Mouse (Mus musculus) urinary bladder, adult 18-20 months (tissue): Measurements from ENCODE around the gene Zfp637.
"Not testable (repeated sequence)": the region's sequence is repeated elsewhere in the genome, so short reads cannot be mapped to it uniquely, and the experiment has no call there.

ENCODE experiments used
- DNase-seq, 2 experiments: peaks; one replicate each; pipeline ENCODE4 v3.0.0; 2022; ENCODE audit warnings: low spot score in 2 of 2, mixed read lengths in 2 of 2

Gene Zfp637

DNA sequence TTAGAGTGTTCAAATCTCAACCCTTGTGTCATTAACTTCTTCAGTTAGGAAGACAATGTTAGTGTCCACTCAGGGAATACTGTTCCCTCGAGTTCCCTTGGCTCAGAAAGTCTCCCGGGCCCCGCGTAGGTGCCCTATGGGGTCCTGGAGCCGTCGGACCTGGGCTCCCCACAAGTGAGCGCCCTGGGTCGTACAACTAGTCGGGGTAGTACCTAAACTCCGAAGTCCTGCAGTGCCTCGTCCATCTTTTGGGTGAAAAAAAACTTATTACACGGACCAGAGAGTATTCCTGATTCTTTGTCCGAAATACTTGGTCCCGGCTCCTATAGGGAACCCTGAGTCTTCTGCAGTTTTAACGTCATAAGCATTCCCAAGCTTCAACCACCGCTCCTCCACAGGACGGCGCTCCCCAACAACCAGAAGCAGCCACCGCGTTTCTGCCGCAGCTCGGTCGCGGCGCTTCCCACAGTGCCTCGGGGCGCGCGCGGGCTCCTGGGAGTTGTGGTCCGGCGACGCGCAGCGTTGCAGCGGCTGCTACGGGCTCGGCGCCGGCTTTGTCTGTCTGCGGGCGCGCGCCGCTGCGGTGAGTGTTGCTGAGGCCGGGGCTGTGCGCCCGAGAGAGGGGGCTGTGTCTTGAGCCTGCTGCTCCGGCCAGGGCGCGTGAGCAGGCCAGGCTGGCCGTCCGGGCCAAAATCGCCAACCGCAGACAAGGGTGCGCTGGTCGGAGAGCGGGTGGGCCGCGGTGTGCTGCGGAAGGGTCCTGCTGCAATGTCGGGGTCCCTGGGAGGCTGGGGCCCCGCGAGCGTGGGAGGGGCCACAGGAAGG lies at the start of gene Zfp637:
Zfp637 (plus strand) TSS at position 495 of the 825 bp plus-strand sequence.
- DNase-seq = peak; percentile 81 to 87

DNA sequence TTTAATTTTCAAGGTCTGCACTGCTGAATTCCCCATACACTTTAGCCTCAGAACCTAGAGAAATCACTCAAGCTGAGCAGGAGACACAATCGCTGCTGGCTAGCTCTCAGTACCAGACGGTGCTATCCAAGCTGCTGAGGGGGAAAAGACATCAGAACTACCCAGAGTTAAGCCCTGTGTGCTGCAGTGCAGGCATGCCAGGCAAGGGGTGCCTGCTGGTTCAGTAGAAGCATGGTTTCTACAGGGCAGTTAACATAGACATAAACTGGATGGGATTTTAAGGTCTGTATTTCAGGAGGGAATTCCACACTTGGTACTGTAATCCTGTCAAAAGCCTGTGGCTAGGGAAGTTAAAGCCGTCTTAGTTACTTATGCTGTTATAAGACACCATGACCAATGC lies 45.7 kb upstream of the Zfp637 start:
- DNase-seq = no peak

DNA sequence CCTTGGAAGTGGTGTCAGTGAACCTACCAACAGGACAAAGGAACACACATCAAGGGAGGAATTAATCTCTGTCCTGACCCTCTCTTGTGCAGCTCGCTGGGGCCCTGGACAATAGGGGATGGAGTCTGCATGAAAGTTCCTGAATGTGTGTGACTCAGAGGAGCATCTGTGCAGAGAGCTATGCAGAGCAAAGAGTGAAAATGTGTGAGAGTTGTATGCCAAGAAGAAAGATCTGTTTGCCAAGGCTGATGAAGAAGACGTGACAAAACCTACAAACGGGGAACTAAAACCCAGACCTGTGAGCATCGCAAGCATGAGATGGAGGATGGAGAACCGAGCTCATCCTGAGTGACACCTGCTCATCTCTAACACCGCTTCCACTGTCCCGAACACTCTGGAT lies 40.2 kb upstream of the Zfp637 start:
- no peak for DNase-seq

DNA sequence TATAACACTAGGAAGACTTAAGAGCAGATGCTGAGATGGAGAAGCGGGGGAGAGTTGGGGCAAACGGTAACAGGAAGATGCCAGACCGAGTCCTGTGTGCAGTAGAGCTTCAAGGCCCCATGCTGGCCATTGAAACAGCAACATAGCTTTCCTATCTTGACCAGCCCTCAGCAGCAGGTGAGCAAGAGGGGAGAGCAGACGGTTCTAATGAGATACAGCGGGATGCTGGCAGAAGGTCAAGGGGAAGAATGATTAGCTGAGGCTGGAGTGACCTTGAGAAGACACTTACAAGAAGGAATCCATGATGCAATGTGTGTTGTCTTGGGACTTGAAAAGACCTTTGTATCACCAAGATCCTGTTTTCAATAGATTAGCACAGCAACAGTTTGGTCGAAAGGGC lies 39.2 kb upstream of the Zfp637 start:
- no peak for DNase-seq

GRCm38 (mm10) chr6:117807756-117808155 lies 33.2 kb upstream of the Zfp637 start:
- no peak for DNase-seq

- no peak for DNase-seq
Observed at GRCm38 (mm10) chr6:117809816-117810215, 31.2 kb upstream of the Zfp637 start.

- no peak for DNase-seq
Observed at GRCm38 (mm10) chr6:117810717-117811116, 30.3 kb upstream of the Zfp637 start.

- no peak for DNase-seq
Observed at GRCm38 (mm10) chr6:117811256-117811655, 29.7 kb upstream of the Zfp637 start.

DNA sequence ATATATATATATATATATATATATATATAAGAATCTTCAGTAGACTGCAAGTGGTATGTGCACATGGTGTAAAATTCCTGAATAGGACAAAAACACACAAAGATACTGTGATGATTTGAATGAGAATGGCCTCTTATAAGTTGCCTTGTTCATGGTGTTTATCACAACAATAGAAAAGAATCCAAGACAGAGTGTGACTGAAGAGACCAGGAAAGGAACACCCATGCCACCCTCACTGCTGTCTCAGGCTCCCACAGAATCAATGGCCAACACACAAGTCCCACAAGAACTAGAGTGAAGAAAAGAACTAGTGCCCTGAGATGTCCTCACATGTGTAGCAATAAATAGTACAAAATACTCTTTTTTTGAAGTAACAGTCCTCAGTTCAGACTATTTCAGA lies 26.3 kb upstream of the Zfp637 start:
- no peak for DNase-seq

DNA sequence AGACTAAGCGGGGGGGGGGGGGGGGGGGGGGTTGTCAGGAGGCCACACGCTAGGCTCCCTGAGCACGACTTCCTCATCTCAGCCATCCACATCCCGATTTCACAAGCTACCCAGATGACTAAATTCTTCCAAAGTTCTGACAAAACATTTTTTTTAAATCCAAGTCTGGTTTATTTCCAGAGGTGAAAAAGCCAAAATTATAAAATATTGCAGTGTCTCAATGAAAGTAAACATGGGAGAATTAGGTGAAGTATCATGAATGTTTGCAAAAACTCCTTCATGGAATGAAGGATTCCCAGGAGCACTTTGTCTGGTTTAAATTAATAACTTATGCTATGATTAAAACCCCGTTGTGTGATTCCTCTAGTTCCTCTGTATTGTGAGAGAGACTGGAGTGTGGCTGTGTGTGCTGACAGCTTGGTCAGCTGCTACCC lies 23.9 kb upstream of the Zfp637 start:
- no peak for DNase-seq

- DNase-seq = no peak
Observed at GRCm38 (mm10) chr6:117820327-117820726, 20.7 kb upstream of the Zfp637 start.

- peak; percentile 33 to 38 for DNase-seq
Observed at GRCm38 (mm10) chr6:117825369-117825768, 15.6 kb upstream of the Zfp637 start.

GRCm38 (mm10) chr6:117828273-117828672 lies 12.7 kb upstream of the Zfp637 start:
- DNase-seq = peak in 1 of 2 experiments; percentile 41

DNA sequence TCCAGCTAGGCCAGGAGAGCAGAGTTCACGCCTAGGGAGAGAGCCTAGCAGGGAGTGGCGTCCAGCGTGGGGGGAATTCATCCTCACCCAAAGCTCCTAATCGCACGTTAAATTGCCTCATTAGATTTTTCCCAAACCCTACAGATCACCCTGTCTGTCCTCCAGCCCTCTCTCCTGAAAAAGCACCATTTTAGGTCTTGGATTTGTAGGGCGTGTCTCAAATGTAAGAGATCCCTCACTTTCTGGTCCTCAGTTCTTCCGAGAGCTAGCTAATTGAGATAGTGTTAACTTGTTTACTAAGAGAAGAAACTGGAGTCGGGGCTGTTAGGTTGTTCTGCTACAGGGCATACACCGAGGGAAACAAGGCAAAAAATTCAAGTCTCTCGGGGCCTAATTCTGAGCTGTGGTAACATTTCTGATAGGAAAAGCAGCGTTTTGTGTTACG lies 553 bp downstream of the Zfp637 start:
- DNase-seq = no peak

DNA sequence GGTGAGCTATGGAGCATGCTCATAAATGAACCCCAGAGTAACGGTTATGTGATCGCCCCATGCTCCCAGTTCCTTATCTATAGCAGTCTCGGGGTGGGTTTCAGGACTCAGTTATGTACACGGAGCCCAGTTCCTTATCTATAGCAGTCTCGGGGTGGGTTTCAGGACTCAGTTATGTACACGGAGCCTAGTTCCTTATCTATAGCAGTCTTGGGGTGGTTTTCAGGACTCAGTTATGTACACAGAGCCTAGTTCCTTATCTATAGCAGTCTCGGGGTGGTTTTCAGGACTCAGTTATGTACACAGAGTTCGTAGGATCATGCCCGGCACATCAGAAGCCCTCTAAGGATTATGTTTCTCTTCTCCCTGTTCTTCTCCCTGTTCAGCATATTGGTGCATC lies 3.6 kb downstream of the Zfp637 start:
- DNase-seq = no peak

- DNase-seq = not testable (repeated sequence)
Observed at GRCm38 (mm10) chr6:117846671-117847070, 5.7 kb downstream of the Zfp637 start.

- no peak for DNase-seq
Observed at GRCm38 (mm10) chr6:117847772-117848171, 6.8 kb downstream of the Zfp637 start.

DNA sequence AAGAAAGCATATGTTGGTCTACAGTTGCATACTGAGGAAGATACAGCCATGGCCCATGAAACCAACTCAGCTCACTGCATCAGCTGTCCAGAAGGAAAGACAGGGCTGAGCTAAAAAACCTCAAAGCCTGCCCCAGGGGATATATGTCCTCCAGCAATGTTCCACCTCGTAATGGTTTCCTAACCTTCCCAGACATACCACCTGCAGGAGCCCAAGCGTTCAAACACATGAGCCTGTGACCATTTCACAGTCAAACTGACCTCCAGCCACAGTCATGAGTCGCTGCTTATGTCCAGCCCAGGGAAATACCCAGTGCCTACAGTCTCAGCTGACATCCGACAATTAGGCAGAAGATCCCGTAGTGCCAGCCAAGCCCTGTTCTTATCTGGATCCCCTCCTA lies 7.6 kb downstream of the Zfp637 start:
- DNase-seq = no peak

DNA sequence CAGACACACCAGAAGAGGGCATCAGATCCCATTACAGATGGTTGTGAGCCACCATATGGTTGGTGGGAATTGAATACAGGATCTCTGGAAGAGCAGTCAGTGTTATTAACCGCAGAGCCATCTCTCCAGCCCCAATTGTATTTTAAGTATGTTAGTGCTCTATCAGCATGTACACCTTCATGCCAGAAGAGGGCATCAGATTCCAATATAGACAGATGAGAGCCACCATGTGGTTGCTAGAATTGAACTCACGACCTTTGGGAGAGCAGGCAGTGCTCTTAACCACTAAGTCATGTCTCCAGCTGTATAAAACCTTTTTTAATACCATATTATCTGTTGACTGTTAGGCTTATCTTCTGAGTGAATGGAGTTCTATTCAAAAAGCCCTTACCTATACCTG lies 10.8 kb downstream of the Zfp637 start:
- DNase-seq = no peak

DNA sequence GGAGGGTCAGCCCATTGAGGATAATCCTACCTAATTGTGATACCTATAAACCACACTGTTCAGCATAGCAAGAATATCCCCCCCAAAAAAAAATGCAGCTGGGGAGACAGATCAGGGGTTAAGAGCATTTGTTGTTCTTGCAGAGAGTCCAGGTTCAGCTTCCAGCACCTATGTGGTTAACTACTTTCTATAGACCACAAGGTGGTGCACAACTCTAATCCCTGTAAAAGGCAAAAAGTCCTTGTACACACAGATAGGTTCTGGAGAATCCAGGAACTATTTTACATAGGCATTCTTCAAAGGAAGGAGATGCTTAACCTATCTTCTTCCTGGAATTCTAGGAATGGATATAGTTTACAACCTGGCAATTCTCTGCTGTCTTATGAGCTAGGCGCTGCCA lies 17.0 kb downstream of the Zfp637 start:
- no peak for DNase-seq

- no peak for DNase-seq
Observed at GRCm38 (mm10) chr6:117861848-117862247, 20.9 kb downstream of the Zfp637 start, which contains the start of gene Zfp239. Zfp239 (plus strand) TSS chr6:117862100.

GRCm38 (mm10) chr6:117862465-117862864 lies 21.5 kb downstream of the Zfp637 start:
- DNase-seq = no peak

DNA sequence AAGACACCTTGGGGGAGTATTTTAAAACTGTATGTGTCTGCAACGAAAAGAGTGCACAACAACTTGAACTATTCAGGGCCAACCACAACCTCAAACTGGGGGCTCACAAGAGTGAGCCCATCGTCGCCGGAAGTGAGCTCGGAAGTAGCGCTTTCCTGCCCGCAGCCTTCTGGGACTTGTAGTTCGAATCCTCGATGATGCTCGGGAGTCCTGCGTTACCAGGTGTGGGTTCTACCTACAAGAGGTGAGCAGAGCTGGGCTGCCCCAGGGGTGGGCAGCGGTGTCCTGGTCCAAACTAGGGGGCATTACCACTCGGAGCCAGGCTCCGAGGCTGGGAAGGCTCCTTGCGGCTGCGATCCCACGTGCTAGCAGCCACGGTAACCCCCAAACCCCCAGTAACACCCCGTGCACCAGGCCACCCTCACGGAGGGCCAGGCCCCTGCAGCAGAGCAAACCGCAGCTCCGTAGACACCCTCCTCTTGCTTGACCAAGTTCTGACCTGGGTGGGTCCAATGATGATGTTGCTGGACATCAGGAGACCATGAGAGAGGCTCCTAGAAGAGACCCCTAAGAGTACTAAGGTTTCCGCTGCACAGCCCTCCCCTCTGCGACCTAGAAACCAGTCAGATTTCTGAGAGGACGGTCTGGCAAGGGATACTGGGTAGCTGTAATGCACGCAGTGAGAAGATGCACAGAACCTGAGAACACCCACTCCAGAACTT lies 22.1 kb downstream of the Zfp637 start:
- DNase-seq = peak in 1 of 2 experiments; percentile 19
